Mouse (Mus musculus) kidney, adult 2 months (tissue): ENCODE data around the gene Rtel1. TPM values are rescaled to one million over a fixed set of nuclear protein-coding genes. Genes with fewer than 3 reads are reported as not detected.

ENCODE experiments used
- DNase-seq: peaks from one replicate; pipeline ENCODE4 v3.0.0; 2021
- H3K27ac ChIP-seq: fragments of 200-500 bp; 2 replicates; pipeline ENCODE4 v1.5.1; 2012; ENCODE audit warnings: low read depth, low read length, control low read depth, inconsistent platforms; ENCODE audit not compliant: insufficient read depth
- H3K27me3 ChIP-seq: fragments of 200-500 bp; replicated peaks from 2 replicates; pipeline ENCODE4 v1.6.1; 2012; ENCODE audit warnings: mild to moderate bottlenecking, moderate library complexity, low read length, inconsistent platforms; ENCODE audit not compliant: control insufficient read depth, insufficient read depth
- H3K36me3 ChIP-seq: fragments of 200-500 bp; 2 replicates; pipeline ENCODE4 v1.6.1; 2012; ENCODE audit warnings: mild to moderate bottlenecking, moderate library complexity, low read length, inconsistent platforms; ENCODE audit not compliant: control insufficient read depth, insufficient read depth
- H3K4me1 ChIP-seq: fragments of 200-500 bp; 2 replicates; pipeline ENCODE4 v1.6.1; 2011; ENCODE audit warnings: low read length; ENCODE audit not compliant: control insufficient read depth, insufficient read depth
- H3K4me3 ChIP-seq: fragments of 200-500 bp; 2 replicates; pipeline ENCODE4 v1.5.1; 2011; ENCODE audit warnings: mild to moderate bottlenecking, low read depth, low read length, control low read depth; ENCODE audit not compliant: insufficient read depth
- CTCF ChIP-seq: fragments of 200-500 bp; conservative IDR thresholded peaks from 2 replicates; pipeline ENCODE4 v1.5.1; 2011; ENCODE audit warnings: low read depth, mild to moderate bottlenecking, control low read depth, low read length, moderate library complexity, mixed read lengths; ENCODE audit not compliant: insufficient read depth, insufficient read length
- POLR2A ChIP-seq: fragments of 200-500 bp; IDR thresholded peaks from one replicate; pipeline ENCODE4 v1.6.1; 2011; ENCODE audit warnings: low read depth, low read length, control low read depth
- WGBS: fragments of 180-500 bp; shearing (Covaris S2); methylation state at CpG from one replicate; pipeline ENCODE4 v1.1.7; 2018; 5-methylcytosine and 5-hydroxymethylcytosine counted together
- polyA plus RNA-seq: library from polyadenylated mRNA; depleted of rRNA; stranded (reverse); fragments of >200 nt; gene quantifications from 2 replicates; pipeline ENCODE4 v1.2.3, GENCODE M21; 2012

Gene Rtel1
- polyA plus RNA-seq, 1 experiment, result 30.2 TPM

DNA sequence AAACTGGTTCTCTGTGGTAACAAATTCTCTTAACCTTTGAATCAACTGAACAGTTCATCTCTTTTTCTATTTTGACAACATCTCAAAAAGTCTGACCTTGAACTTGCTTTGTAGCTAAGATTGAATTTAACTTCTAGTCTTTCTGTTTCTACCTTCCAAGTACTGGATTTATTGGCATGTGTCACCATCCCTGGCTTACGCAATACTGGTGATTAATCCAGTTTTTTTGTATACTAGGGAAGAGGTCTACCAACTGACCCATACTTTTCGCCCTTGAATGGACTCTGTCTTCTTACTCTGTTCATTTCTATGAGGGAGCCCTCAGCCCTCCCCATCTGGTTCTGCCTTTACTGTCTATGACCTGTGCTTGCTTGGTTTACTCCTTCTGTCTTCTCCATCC lies 6.6 kb downstream of the Rtel1 start:
- no peak overlapping the region for H3K4me3 ChIP-seq
- no peaks in the 10 kb centered on the region for H3K27me3 ChIP-seq
- 88% methylated on average over 2 of the region's 2 CpGs for WGBS
- H3K27ac ChIP-seq, result no peak overlapping the region
- H3K4me1 ChIP-seq, result no peaks in the 10 kb centered on the region
- peak; percentile 5 for DNase-seq
- no peak for TF ChIP-seq POLR2A
- no peak for TF ChIP-seq CTCF
- no peaks in the 10 kb centered on the region; the same call in 1 of the 2 replicates for H3K36me3 ChIP-seq

DNA sequence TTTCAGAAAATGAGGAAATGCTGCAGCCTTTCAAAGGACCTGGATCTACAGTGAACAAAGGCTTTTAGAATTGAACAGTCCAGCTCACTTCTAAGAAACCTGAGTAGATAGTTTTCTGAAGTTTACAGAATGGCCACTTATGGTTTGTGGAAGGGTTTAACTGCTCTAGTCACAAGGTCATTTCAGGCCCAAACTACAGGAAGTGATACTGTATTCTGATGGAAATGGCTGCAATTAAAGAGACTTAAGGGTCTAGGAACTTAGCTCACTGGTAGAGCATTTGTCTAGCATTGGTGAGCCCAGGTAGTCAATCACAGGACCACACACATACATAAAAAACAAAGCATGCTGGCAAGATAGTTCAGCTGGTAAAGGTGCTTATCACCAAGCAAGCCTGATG lies 13.0 kb downstream of the Rtel1 start:
- no peak for DNase-seq
- H3K27ac ChIP-seq, result no peak overlapping the region
- no peaks in the 10 kb centered on the region for H3K4me1 ChIP-seq
- H3K27me3 ChIP-seq, result no peaks in the 10 kb centered on the region
- TF ChIP-seq CTCF, result no peak
- TF ChIP-seq POLR2A, result no peak
- H3K36me3 ChIP-seq, result no peaks in the 10 kb centered on the region; the same call in 1 of the 2 replicates
- H3K4me3 ChIP-seq, result no peak overlapping the region

DNA sequence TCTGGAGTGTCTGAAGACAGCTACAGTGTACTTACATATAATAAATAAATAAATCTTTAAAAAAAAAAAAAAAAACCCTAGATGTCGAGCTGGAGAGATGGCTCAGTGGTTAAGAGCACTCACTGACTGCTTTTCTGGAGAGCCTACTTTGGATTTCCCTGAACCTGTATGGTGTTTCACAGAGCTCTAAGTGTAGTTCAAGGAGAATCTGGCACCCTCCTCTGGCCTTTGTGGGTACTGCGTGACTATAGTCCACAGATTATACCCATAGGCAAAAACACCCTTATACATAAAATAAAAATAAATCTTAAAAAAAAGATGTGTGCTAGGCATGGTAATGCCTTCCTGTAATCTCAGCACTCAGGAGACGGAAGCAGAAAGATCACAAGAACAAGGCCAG lies 14.5 kb downstream of the Rtel1 start:
- Histone ChIP-seq H3K4me3 (no peak overlapping the region), H3K36me3 (no peaks in the 10 kb centered on the region; the same call in none of the 2 replicates), H3K27me3 (no peaks in the 10 kb centered on the region), H3K4me1 (no peaks in the 10 kb centered on the region), H3K27ac (no peak overlapping the region)
- 65% methylated on average over 3 of the region's 3 CpGs for WGBS
- TF ChIP-seq CTCF (peak; percentile 49), POLR2A (no peak)
- peak; percentile 78 for DNase-seq

DNA sequence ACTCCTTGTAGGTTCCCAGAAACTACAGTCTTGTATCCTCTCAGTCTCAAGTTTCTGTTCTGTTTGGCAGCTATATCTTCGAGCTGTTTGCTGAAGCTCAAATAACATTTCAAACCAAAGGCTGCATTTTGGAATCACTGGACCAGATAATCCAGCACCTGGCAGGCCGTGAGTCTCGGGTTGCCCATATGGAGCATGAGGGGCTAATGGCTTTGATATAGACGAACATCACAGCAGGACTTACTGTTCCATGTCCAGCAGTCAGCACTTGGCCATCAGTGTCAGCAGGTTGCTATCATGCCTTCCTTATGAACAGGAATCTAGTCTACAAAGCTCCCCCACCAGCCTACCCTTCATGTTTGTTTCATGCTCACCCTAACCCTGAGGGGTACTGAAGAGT lies 20.9 kb downstream of the Rtel1 start:
- H3K27ac ChIP-seq, result no peak overlapping the region
- no peaks in the 10 kb centered on the region for H3K4me1 ChIP-seq
- H3K27me3 ChIP-seq, result no peaks in the 10 kb centered on the region
- no peak overlapping the region for H3K4me3 ChIP-seq
- no peaks in the 10 kb centered on the region; the same call in none of the 2 replicates for H3K36me3 ChIP-seq
- TF ChIP-seq CTCF, result no peak
- TF ChIP-seq POLR2A, result no peak
- 51% methylated on average over 4 of the region's 4 CpGs for WGBS
- no peak for DNase-seq

DNA sequence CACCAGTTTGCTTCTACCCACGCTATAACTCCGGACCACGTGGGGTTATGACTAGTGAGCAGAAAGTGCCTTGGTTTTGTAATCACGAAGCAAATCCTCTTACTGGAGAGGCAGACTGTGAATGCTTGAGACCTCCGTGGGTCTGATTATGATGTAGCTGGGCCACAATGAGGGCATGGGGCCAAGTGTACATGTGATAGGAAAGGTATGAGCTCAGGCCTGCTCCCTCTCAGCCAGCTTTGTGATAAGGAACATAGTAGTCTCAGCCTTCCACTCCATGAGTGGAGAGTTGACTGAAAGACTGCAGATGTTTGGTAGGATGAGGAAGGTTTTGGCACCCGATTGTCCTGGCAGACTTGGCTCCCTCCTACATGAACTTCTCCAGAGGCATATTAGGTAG lies 23.2 kb downstream of the Rtel1 start:
- H3K27me3 ChIP-seq, result no peaks in the 10 kb centered on the region
- WGBS, result 92% methylated on average over 6 of the region's 6 CpGs
- TF ChIP-seq CTCF (no peak), POLR2A (no peak)
- H3K27ac ChIP-seq, result no peak overlapping the region
- H3K36me3 ChIP-seq, result no peaks in the 10 kb centered on the region; the same call in none of the 2 replicates
- no peaks in the 10 kb centered on the region for H3K4me1 ChIP-seq
- H3K4me3 ChIP-seq, result no peak overlapping the region
- no peak for DNase-seq

DNA sequence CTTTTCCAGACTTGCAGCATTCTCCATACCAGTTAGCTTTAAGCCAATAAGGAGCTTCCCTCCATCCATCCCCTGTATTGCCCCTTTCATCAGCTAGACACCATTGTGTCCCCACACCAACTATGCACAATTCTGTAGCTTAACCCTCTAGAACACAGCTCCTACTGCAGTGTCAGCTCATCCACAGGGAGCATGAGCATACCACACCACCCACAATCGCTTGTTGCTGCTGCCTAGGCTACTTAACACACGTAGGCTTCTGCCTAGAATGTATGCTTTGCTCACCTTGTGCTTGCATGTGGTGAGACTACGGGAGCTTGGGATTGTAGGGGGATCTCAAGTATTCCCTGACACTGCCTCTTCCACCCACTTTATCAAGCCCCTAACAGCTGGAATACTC lies 37.2 kb downstream of the Rtel1 start:
- H3K4me1 ChIP-seq, result no peaks in the 10 kb centered on the region
- H3K27me3 ChIP-seq, result no peaks in the 10 kb centered on the region
- no peak overlapping the region for H3K27ac ChIP-seq
- TF ChIP-seq POLR2A (no peak), CTCF (no peak)
- DNase-seq, result no peak
- peaks cover 2% of the 10 kb centered on the region; the same call in 1 of the 2 replicates for H3K36me3 ChIP-seq
- 93% methylated on average over 3 of the region's 3 CpGs for WGBS
- H3K4me3 ChIP-seq, result no peak overlapping the region

DNA sequence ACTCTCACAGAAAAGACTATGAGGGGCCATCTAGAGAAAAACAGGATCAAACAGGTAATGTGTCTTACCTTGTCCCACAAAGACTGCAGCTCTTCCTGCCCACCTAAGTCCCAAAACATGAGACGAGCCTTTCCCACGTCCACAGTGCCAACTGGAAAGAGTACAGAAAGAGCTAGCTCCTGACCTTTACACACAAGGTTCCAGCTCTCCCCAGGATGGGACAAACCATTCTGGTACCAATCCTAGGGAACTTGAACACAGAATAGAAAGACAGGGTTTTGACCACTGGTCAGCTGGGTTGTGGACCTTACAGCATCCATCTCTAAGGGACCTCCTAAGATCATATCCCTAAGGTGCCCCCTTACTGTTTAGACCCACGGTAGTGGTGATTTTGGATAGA lies 44.4 kb downstream of the Rtel1 start:
- Histone ChIP-seq H3K4me3 (no peak overlapping the region), H3K27ac (no peak overlapping the region), H3K36me3 (peaks cover 2% of the 10 kb centered on the region; the same call in 1 of the 2 replicates), H3K4me1 (peaks cover 6% of the 10 kb centered on the region; the same call in 1 of the 2 replicates), H3K27me3 (no peaks in the 10 kb centered on the region)
- DNase-seq, result no peak
- no peak for TF ChIP-seq CTCF
- no peak for TF ChIP-seq POLR2A
- 62% methylated on average over 3 of the region's 3 CpGs for WGBS
